Mouse (Mus musculus): ENCODE measurements at regions not wholly inside any gene's neighbourhood (a gene's known extent, or its start where the extent isn't known, plus 50 kb on each side); places are given as distances from the start of the nearest gene placed in this dataset.

DNA sequence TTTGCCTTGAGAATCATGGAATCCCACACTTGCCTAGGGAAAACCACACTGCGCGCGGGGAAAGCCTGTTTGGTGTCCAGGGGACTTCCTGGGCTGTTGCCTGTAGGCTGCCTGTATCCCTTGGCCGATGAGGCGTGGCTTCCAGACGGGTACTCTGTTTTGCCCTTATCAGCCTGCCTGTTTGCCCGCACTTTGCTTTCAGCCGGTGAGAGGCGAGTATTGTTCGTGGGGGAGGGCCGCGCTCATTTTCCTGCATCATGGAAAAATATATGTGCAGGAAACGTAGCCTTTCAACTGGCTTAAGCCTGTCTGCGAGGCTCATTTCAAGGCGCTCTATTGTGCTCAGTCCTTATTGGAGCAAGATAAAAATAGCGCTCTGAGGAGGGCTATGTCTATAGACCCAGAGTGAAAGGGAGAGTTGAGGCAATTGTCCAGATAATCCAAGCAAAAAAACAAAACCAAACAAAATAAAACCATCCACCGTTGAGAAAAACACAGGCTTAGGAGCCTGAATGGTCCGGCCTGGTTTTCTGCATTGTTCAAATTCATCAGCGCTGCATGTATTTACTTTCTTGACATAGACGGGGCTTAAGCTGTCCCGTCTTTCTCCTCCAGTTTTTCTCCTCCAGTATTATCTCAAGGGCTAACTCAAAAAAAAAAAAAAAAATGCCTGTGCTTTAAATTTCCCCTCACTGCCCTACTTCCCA is 67.9 kb downstream of the Klf5 start:
- DNase-seq (ENCODE audit: low spot score): no peak

DNA sequence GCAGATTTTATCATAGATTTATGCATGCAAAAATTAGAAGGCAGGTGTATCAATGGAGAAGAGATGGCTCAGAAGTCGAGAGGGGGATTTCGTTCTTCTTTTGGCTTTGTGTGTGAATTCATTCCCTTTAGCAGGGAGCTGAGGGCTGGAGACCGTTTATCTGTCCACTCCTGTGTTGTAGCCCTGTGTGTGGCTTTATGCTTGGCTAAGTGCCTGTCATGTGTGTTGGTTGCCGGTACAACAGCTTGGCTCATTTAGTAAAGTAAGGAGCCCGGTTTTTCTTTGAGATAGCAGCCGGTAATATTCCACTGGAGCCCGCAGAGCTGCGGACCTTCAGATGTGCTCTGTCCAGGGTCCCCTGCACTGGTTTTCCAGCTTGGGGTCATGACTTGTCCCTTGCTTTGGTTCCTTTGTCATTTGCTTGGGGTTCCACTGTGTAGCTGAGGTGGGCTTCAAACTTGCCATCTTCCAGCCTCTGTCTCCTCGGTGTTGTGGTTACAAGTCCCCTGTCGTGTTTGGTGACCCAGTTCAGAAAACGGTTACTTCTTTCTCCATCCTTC is 68.6 kb downstream of the Klf5 start:
- no peak for DNase-seq (ENCODE audit: low spot score)

DNA sequence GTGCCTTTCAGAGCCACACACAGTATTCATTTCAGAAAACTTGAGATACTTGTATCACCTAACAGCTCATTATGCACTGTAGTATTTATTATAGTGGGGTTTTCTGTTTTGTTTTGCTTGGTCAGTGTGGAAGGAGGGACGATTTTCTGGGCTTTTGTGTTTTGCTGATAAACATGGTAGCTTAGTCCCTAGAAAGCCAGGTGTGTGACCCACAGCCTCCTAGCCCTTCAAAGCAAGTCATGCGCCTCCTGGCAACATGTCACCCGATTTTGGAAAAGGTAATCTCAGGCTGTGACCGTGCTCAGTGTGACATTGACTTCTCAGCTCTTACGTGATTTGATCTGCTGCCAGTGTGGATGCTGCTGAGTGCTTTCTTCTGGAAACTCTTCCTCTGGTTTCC is 70.9 kb downstream of the Klf5 start:
- no peak for DNase-seq (ENCODE audit: low spot score)

DNA sequence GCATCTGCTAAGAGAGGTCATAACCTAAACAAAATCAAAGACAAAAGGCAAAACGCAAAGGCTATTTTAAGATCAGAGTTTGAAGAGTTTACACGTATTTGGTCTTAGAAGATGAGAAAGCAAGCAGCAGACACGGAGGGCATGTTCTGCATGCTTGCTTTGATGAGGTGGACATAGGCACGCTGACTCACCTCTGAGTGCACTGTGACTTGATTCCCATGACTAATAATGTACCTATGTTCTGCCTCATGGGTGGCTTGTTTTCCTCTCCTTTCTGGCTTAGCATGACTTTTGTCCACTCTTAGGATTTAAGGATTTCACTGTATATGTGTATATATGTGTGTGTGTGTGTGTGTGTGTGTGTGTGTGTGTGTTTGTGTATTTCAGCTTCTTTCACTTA is 75.2 kb downstream of the Klf5 start:
- no peak for DNase-seq (ENCODE audit: low spot score)

DNA sequence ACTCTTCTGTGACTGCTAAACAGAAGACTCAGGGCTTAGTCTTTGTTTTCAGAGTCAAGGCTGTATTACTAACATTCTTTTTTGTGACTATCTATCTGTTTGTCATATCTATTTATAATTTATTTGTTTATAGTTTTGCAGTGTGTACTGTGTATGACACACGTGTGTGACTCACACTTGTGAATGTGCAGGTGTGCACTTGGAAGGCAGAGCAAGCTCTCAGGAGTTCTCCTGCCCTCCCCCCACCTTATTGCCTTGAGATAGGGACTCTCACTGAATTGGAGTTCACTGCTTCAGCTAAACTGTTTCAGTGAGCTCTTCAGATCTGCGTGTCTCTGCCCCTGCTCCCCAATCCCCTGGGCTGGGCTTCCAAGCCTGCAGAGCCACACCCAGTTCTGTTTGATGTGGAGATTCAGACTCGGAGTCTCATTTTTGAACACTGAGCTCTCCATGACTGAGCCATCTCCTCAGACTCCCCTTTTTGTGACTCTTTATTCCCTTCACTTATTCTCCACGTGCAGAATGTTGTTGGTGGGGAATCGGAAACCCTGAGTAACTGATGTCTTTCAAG is 76.6 kb downstream of the Klf5 start:
- DNase-seq (ENCODE audit: low spot score): no peak

DNA sequence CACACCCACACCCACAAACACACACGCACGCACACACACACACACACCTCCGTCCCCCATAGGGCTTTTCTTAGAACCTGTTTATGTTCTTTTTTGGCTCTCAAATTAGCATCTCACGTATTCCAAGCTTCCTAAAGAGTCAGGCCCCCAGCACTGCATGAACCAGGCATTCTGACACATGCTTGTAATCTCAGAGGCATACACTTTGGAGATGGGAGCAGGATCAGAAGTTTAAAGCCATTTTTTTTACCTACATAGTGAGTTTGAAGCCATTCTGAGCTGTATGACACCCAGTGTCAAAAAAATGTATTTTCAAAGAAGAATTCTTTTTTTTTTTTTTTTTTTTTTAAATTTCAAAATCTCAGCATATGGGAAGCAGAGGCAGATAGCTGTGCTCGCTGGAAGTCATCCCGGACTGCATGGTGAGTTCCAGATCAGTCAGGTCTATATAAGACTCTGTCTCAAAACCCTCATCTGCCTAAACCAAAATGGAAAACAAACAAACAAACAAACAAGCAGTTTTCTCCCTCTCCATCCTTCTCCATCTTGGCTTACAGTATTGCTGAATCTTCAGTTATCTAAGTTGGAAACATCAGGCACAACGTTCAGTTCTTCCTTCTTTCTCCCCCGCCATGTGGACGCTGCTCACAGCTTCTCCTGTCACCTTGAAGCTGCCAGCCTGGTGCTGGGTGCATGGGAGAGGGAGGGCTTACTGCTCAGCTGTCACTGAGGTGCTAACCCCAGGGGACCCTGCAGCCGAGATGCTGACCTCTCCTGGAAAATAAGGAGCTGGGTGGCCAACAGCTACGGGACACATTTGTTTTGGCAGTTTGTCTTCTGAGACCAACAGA is 78.4 kb downstream of the Klf5 start:
- DNase-seq (ENCODE audit: low spot score): no peak

DNA sequence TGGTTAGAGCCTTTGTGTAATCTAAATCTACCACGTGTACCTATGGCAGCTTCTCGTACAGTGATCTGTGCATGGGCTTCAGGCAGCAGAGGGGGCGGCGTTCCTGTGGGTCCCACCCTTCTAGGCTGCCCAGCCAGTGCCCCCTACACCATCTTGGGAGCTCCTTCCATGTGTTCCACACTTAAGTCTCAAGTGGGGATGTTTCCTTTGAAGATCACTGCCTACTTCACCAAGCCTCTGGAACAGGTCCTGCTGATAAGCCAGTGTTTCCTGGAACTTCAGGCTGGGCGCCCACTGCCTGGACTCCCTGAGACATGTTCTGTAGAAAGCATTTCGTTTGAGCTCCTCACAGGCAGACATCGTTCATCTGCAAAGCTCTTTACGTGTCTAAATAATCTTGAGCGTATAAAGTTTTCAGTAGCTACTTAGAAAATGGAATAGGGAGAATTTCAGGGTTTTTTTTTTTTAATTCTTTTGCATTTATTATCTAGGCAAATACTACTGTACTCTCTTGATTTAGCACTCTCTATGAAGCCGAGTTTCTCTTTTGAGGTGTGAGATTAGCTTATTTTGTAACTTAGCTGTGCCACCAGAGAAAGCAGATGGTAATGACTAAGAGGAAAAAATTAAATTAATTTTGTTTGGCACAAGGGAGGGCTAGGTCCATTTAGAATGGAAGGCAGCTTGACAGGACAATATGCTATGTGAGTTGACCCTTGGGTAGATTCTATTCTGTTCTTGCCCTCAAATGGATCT is 82.9 kb downstream of the Klf5 start:
- no peak for DNase-seq (ENCODE audit: low spot score)

DNA sequence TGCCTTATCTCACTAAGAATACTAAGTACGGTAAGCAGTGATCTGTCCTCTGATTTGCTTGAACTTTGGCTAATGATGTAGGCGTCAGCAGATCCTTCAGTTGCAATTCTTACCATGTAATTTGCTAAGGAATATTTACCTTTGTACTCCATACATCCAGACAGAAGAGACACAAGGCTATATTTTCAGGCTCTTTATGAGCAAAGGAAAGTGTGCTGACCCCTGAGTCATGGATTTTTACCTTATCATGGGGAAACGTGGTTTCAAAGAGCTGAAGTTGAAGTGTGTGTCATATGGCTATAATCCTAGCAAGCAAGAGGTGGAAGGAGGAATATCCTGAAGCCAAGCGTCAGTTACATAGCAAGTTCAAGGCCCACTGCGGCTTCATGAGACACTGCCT is 83.6 kb downstream of the Klf5 start:
- DNase-seq (ENCODE audit: low spot score): no peak

DNA sequence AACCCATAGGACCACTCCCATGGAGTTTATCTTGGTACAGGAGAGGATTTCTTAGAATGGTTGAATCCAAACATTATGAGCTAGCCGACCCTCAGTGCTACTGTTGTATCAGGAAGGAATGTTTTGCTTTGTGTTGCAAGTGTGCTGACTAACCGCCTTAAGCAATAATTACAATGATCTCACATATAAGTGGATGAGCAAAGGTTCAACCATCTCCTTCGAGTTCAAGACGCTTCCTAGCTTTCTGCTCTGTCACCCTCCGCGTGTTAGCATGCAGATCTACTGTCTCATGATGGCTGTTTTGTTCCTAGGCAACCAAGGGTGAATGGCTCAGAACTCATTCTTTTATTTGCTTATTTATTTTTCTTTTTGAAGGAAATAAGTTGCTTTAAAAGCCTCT is 84.7 kb downstream of the Klf5 start:
- no peak for DNase-seq (ENCODE audit: low spot score)

DNA sequence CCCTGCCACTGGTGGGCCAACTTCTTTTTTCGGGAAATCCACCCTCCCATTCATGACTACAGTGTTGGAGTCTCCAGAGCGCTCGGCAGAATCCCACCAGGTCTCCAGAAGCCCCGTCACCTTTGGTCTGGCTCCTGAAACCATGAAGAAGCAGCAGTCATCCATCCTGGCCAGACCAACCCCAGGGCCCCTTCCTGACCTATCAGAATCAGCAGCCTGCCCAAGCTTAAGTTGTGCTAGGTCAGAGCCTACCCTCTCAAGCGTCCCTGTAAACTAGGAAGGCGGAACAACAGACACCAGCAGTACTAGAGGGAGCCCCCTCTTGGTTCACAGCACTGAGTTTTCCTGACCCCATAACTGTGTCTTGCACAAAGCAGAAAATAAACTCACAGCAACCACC is 89.1 kb downstream of the Klf5 start:
- no peak for DNase-seq (ENCODE audit: low spot score)

DNA sequence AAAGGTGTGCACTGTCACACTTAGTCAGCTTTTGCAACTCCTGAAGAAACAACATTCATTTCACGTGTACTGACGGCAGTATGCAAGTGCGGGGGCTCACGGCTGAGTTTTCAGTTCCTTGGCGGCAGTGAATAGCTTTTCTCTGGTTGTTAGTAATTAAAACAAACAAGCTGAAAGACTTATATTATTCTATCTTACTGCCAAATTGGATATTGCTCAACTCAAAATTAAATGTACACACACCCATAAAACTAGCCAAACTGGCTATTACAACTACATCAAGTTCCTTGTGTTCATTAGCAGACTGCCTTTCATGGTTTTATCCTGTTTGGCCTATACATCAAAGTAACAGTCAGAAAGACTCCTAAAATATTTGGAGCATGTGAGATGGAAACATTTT is 90.8 kb downstream of the Klf5 start:
- no peak for DNase-seq (ENCODE audit: low spot score)

DNA sequence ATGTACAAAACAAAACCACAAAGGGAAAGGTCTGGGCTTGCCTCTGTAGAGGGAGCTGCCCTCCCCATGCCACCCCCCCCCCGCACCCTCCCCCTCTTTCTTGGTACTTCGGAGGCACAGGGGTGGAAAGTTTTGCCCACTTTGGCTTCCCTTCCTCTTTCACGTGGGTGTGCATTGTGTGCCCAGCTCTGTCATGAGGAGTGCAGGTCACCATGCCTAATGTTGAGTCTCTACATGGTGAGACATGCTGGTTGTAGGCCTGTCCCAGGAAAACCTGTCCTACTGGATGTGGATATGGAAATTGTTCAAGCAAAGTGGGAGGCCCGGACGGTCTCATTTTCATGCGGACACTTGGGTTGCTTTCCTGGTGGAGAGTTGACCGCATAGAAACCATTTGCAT is 93.2 kb downstream of the Klf5 start:
- no peak for DNase-seq (ENCODE audit: low spot score)

DNA sequence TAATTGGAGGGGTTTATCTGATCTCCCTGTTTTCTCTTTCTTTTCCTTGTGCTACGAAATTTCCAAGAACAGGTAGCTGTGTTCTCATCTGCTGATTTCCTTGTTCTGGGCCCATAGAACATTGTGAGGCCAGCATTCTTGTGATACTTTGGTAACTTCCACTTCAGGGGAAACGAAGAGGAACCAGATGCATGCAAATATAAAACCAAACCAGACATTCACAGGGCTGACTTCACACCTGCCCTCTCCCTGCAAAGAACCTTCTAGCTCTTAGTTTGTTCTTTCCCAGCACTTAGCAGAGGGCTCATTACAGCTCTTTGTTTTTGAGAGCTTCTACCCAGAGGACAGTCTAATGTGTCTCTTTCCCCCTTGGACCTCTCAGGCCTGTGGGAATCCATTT is 94.3 kb downstream of the Klf5 start:
- DNase-seq (ENCODE audit: low spot score): no peak

DNA sequence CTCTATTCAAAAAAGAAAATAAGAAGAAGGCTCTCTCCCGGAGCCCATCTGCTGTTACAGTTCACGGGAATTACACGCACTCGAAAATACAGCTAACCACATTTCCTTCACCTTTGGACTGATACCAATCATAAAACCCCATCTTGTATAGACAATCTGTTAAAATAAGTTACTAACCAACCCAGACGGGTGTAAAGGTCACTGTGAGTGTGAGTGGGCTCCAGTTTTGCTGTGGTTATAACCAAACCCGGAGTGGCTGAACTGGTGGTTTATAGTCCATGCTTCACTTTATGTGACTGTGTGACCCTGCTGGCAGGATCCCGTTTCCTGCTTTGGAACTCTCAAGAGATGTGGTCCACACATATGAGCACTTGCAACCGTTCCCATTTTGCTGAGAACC is 95.1 kb downstream of the Klf5 start:
- no peak for DNase-seq (ENCODE audit: low spot score)

DNA sequence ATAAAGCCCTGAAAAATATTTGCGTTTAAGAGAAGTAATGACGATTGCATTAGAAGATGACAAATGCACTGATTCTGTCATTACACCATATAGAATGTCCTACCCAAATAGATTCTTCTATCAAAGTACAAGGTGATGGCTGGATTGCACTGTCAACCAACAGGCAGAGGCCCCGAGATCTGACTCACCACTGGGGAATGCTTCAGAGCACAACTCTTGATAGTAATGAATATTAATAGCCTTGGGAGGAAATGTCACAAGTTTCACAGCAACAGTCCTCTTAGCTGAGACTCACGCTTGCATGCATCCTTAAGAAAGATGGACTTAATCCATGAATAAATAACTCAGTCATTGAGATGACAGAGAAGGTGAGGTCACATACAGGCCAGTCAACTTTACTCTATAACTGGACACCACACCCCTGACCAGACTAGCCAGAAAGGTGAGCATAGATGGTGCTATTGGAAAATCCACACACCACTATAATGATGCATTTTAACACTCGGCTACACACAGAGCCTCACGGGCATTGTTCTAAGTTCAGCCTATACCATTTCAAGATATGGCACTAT is 104.8 kb downstream of the Klf5 start:
- DNase-seq (ENCODE audit: low spot score): no peak

DNA sequence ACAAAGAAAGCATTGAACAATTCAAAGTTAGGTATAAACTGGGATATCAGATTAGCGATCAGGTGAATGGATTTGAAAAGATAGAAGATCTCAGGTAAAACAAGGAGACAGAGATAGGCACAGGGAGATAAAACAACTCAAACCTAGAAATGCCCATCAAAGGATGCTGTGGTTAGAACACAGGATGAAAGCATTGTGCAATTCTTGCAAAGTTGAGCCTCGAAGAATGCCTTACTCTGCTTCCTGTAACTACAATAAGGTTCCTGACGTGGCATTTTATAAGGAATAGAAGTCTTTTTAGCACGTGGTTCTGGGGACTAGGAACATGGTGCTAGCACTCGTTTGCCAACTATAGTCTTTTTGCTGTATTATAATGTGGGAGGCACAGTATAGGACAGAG is 106.7 kb downstream of the Klf5 start:
- no peak for DNase-seq (ENCODE audit: low spot score)

DNA sequence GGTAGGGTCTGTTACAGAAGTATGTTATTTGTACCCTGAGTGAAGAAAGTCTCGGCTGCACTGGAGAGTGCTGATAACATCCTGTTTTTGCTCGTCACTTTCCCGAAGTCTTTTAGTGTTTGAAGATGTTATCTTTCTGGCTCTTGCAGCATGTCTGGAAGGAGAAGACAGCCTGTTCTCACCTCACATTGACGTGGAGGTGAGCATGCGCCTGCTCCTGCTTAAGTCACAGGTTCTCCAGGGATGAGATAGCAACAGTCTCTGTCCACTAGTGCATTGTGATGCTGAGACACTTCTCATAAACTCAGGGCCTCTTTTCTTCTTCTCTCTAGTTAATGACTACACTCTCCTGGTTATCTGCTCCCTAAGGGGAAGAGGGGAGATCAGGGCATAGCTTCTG is 113.3 kb downstream of the Klf5 start:
- DNase-seq (ENCODE audit: low spot score): no peak

DNA sequence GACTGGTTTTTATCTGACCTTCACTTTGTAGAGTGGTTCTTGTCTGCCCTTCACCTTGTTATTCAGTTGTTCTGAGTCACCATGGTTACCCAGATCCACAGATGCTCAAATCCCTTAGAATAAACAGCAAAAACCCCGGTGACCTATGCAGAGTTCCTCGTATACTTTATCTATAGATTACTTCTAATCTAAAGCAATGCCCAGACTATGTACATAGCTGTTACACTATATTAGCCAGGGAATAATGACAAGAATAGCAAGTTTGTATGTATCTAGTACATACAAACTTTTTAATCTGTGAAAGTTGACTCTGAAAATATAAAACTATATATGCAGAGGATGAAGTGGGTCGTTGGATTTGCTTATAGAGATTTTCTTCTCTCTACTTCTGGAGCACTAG is 117.7 kb downstream of the Klf5 start:
- DNase-seq (ENCODE audit: low spot score): no peak

DNA sequence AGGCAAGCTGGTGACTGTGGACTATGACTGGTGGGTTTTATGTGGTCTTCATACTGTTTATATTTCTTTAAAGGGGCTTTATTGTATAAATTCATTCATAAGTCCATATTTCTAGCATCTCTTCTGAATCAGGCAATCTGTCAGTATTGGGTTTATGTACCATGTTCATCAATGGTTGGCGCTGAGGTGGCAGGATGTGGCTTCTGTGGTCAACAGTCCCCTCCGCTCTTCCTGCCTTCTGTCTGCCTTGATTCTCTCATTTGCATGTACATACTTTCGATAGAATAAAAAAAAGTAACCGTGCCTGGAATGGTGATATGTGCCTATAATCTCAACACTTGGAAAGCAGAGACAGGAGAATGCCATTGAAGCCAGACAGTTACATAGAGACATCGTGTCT is 120.5 kb downstream of the Klf5 start:
- DNase-seq (ENCODE audit: low spot score): no peak

DNA sequence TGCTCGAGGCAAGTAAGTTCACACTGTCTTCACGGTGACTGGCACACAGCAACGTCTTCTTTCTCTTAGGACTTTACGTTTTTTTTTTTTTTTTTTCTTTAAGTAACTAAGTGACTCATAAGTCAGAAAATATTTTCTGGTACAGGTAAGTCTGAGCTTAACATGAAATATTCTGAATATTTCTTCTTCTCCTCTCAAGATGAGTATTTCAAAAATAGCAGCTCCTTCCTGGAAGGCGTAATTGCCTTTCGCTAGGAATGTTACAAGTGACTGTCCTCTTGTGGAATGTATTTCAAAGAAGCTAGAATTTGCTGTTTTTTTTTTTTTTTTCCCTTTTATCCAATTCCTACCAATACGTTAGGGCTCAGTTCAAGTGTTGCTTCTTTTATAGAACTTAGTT is 124.8 kb downstream of the Klf5 start:
- no peak for DNase-seq (ENCODE audit: low spot score)

DNA sequence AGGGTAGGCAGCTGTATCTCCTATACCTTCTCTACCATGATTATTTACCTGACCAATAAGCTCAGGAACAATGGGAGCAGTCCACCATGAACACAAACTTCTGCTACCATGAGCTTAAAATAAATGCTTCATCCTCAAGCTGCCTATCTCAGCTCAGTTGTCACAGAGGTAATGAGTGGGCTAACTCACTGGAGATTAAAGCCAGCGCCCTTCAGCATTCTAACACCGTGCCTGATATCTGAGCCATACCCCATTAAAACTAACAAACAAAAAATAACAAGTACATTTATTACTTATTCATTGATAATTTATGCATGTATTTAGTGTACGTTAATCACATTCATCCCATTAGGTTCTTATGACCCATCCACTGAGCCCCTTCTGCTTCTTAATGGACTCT is 128.6 kb downstream of the Klf5 start:
- DNase-seq (ENCODE audit: low spot score): no peak

DNA sequence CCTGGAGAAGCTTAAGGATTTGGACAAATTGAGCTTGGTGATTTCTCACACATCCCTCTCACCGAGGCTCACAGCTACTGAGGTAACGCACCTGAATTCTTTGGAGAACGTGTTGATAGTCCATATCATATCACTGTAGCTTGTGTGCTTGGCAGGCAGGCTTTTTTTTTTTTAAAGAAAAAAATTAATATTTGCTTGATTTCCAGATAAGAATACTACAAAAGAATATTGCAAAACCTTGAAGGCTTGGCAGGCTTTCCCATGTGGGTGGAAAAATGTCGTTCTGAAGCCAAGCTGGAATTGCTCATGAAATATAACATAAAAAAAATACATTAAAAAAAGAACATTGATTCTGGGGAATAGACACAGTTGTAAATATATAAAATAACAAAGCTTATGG is 131.8 kb downstream of the Klf5 start:
- DNase-seq (ENCODE audit: low spot score): no peak
